Mouse (Mus musculus) liver, embryonic 16.5 days (tissue): ENCODE results near the gene Commd1. TPM values are rescaled to one million over a fixed set of nuclear protein-coding genes. Genes with fewer than 3 reads are reported as not detected.

Source experiments
- ATAC-seq: fragments of 200-750 bp; cut with Nextera tagmentation; 2 replicates; pipeline ENCODE4 v1.8.0; 2017; ENCODE audit warnings: low read depth, mild to moderate bottlenecking, moderate number of reproducible peaks, moderate library complexity
- H3K27ac ChIP-seq: fragments of 300-500 bp; sonication (generic); 2 replicates; pipeline ENCODE4 v1.5.1; 2014; ENCODE audit warnings: mild to moderate bottlenecking, low read length
- H3K27me3 ChIP-seq: fragments of 300-500 bp; sonication (generic); 2 replicates; pipeline ENCODE4 v1.6.1; 2014; ENCODE audit warnings: low read depth, low read length, mixed read lengths; ENCODE audit not compliant: control insufficient read depth, insufficient read depth
- H3K36me3 ChIP-seq: fragments of 300-500 bp; sonication (generic); 2 replicates; pipeline ENCODE4 v1.6.1; 2014; ENCODE audit warnings: mild to moderate bottlenecking; ENCODE audit not compliant: control insufficient read depth, insufficient read depth
- H3K4me1 ChIP-seq: fragments of 300-500 bp; sonication (generic); 2 replicates; pipeline ENCODE4 v1.6.1; 2014; ENCODE audit warnings: low read depth, low read length, mixed read lengths; ENCODE audit not compliant: control insufficient read depth
- H3K4me2 ChIP-seq: fragments of 300-500 bp; sonication (generic); 2 replicates; pipeline ENCODE4 v1.6.1; 2014; ENCODE audit warnings: low read depth, low read length, mixed read lengths
- H3K4me3 ChIP-seq: fragments of 300-500 bp; sonication (generic); 2 replicates; pipeline ENCODE4 v1.5.1; 2014; ENCODE audit warnings: low read depth, mild to moderate bottlenecking, low read length
- H3K9ac ChIP-seq: fragments of 300-500 bp; sonication (generic); 2 replicates; pipeline ENCODE4 v1.6.1; 2014; ENCODE audit warnings: low read depth, low read length
- H3K9me3 ChIP-seq: fragments of 300-500 bp; sonication (generic); replicated peaks from 2 replicates; pipeline ENCODE4 v1.6.1; 2016; ENCODE audit warnings: low read length; ENCODE audit not compliant: control insufficient read depth
- WGBS: fragments of 180-500 bp; shearing (Covaris S2); extraction: QIAGEN DNeasy Blood & Tissue Kit; methylation state at CpG from one replicate; pipeline ENCODE4 v1.1.7; 2014; ENCODE audit not compliant: insufficient replicate concordance; 5-methylcytosine and 5-hydroxymethylcytosine counted together
- polyA plus RNA-seq: library from polyadenylated mRNA; unstranded; fragments of >200 nt; fragmentation: Nextera tagmentation; extraction: Ambion mirVana; gene quantifications from 2 replicates; pipeline ENCODE4 v1.2.1, GENCODE M21; 2015

The Commd1 gene
- polyA plus RNA-seq, 1 experiment from 2014 or later = 165 TPM

- no peak for ATAC-seq
- H3K4me3 ChIP-seq = no peak overlapping the region
- no peaks in the 10 kb centered on the region for H3K9me3 ChIP-seq
- no peaks in the 10 kb centered on the region for H3K27me3 ChIP-seq
- no peak overlapping the region for H3K9ac ChIP-seq
- H3K36me3 ChIP-seq = peaks cover 34% of the 10 kb centered on the region
- 89% methylated on average over 2 of the region's 2 CpGs for WGBS
- H3K27ac ChIP-seq = no peak overlapping the region
- peaks cover 23% of the 10 kb centered on the region for H3K4me1 ChIP-seq
- H3K4me2 ChIP-seq = no peak overlapping the region
Observed at GRCm38 (mm10) chr11:22994271-22994670, 12.1 kb upstream of the Commd1 start.

- H3K9ac ChIP-seq = peak overlapping the region; percentile 85
- H3K27me3 ChIP-seq = no peaks in the 10 kb centered on the region
- peak overlapping the region; percentile 8; the same call in 1 of the 2 replicates for H3K27ac ChIP-seq
- H3K4me2 ChIP-seq = peak overlapping the region; percentile 84
- no peak for ATAC-seq
- H3K36me3 ChIP-seq = peaks cover 20% of the 10 kb centered on the region
- peaks cover 11% of the 10 kb centered on the region for H3K4me1 ChIP-seq
- peak overlapping the region; percentile 95 for H3K4me3 ChIP-seq
- 6% methylated on average over 14 of the region's 14 CpGs for WGBS
- no peaks in the 10 kb centered on the region for H3K9me3 ChIP-seq
Observed at GRCm38 (mm10) chr11:22991218-22991835, 9.1 kb upstream of the Commd1 start.

DNA sequence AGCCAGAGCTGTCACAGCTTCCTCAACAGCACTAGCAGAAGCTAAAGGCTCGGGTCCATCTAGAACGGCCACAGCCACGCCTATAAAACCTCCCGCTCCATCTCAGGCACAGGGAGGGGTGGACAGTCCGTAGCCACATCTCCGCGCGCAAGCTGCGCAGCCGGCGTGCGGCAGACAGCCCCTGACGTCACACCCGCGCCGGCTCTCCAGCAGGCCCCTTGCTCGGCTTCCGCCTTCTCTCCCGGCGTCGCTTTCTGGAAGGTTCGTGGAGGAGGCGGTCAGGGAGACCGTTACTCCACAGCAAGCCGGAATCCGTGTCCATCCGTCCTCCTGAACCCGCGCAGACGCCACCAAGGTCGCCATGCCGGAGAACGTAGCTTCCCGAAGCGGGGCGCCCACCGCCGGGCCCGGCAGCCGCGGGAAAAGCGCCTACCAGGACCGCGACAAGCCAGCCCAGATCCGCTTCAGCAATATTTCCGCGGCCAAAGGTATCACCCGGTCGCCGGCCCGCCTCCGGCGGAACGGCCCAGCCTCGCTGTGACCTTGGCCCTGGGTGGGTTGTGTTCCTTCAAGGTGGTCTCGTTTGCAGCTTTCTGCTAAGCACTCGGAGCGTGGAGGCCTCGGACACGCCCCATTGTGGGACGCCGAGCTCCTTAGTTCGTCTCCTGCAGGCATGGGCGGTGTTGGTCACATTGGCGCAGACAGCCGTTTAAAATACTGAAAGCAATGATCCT lies 8.4 kb upstream of the Commd1 start, which contains the start of gene Cct4:
Cct4 (plus strand) TSS at position 127 of the 734 bp plus-strand sequence.
- H3K27me3 ChIP-seq = no peaks in the 10 kb centered on the region
- under 1% methylated on average over 66 of the region's 66 CpGs for WGBS

GRCm38 (mm10) chr11:22989786-22990185 lies 7.6 kb upstream of the Commd1 start:
- H3K4me2 ChIP-seq = peak overlapping the region; percentile 84
- 46% methylated on average over 1 of the region's 1 CpGs for WGBS
- H3K9me3 ChIP-seq = no peaks in the 10 kb centered on the region
- H3K36me3 ChIP-seq = peaks cover 11% of the 10 kb centered on the region
- H3K4me3 ChIP-seq = peak overlapping the region; percentile 95
- H3K27me3 ChIP-seq = no peaks in the 10 kb centered on the region
- peaks cover 11% of the 10 kb centered on the region for H3K4me1 ChIP-seq
- H3K9ac ChIP-seq = peak overlapping the region; percentile 85
- peak overlapping the region; percentile 91 for H3K27ac ChIP-seq
- ATAC-seq = no peak

More for the DNA sequence above, 8.4 kb upstream of the Commd1 start, which contains the start of gene Cct4:
- Histone ChIP-seq H3K4me1 (peaks cover 11% of the 10 kb centered on the region), H3K27ac (peak within 1 kb of the TSS; percentile 91), H3K9ac (peak within 1 kb of the TSS; percentile 85), H3K36me3 (peaks cover 17% of the 10 kb centered on the region), H3K9me3 (no peaks in the 10 kb centered on the region), H3K4me3 (peak within 1 kb of the TSS; percentile 95), H3K4me2 (peak within 1 kb of the TSS; percentile 84)
- ATAC-seq = peak; percentile 99

GRCm38 (mm10) chr11:22987357-22987756 lies 5.2 kb upstream of the Commd1 start:
- H3K27ac ChIP-seq = no peak overlapping the region
- ATAC-seq = no peak
- no peaks in the 10 kb centered on the region for H3K9me3 ChIP-seq

GRCm38 (mm10) chr11:22985510-22985909 lies 3.3 kb upstream of the Commd1 start:
- WGBS = 68% methylated on average over 3 of the region's 3 CpGs
- ATAC-seq = no peak
- H3K9me3 ChIP-seq = no peaks in the 10 kb centered on the region

More at GRCm38 (mm10) chr11:22987357-22987756, 5.2 kb upstream of the Commd1 start:
- Histone ChIP-seq H3K4me2 (no peak overlapping the region), H3K4me1 (peaks cover 11% of the 10 kb centered on the region), H3K27me3 (no peaks in the 10 kb centered on the region), H3K4me3 (no peak overlapping the region), H3K36me3 (no peaks in the 10 kb centered on the region), H3K9ac (no peak overlapping the region)
- WGBS = 40% methylated on average over 2 of the region's 2 CpGs

GRCm38 (mm10) chr11:22982846-22983245 lies 664 bp upstream of the Commd1 start:
- Histone ChIP-seq H3K27ac (no peak overlapping the region), H3K27me3 (no peaks in the 10 kb centered on the region), H3K9me3 (no peaks in the 10 kb centered on the region), H3K9ac (no peak overlapping the region), H3K36me3 (peaks cover 5% of the 10 kb centered on the region; the same call in 1 of the 2 replicates), H3K4me3 (no peak overlapping the region), H3K4me2 (peak overlapping the region; percentile 64; the same call in 1 of the 2 replicates), H3K4me1 (peaks cover 17% of the 10 kb centered on the region)
- ATAC-seq = no peak
- WGBS = 68% methylated on average over 6 of the region's 6 CpGs

More at GRCm38 (mm10) chr11:22985510-22985909, 3.3 kb upstream of the Commd1 start:
- no peaks in the 10 kb centered on the region for H3K36me3 ChIP-seq
- H3K4me2 ChIP-seq = no peak overlapping the region
- no peak overlapping the region for H3K27ac ChIP-seq
- peaks cover 13% of the 10 kb centered on the region for H3K4me1 ChIP-seq
- H3K4me3 ChIP-seq = no peak overlapping the region
- H3K27me3 ChIP-seq = no peaks in the 10 kb centered on the region
- no peak overlapping the region for H3K9ac ChIP-seq

- ATAC-seq = peak; percentile 25
- no peaks in the 10 kb centered on the region for H3K9me3 ChIP-seq
- H3K9ac ChIP-seq = peak overlapping the region; percentile 78
- peak overlapping the region; percentile 64 for H3K4me2 ChIP-seq
- H3K36me3 ChIP-seq = peaks cover 7% of the 10 kb centered on the region
- peak overlapping the region; percentile 76 for H3K4me3 ChIP-seq
- no peaks in the 10 kb centered on the region for H3K27me3 ChIP-seq
- 1% methylated on average over 12 of the region's 12 CpGs for WGBS
- H3K27ac ChIP-seq = peak overlapping the region; percentile 98
- peaks cover 17% of the 10 kb centered on the region for H3K4me1 ChIP-seq
Observed at GRCm38 (mm10) chr11:22981543-22981950, 635 bp downstream of the Commd1 start.

GRCm38 (mm10) chr11:22981041-22981440 lies 1.1 kb downstream of the Commd1 start:
- H3K9me3 ChIP-seq = no peaks in the 10 kb centered on the region
- H3K4me3 ChIP-seq = peak overlapping the region; percentile 76
- H3K4me2 ChIP-seq = peak overlapping the region; percentile 64
- peaks cover 7% of the 10 kb centered on the region for H3K36me3 ChIP-seq
- peaks cover 20% of the 10 kb centered on the region for H3K4me1 ChIP-seq
- no peak for ATAC-seq
- peak overlapping the region; percentile 78 for H3K9ac ChIP-seq
- H3K27ac ChIP-seq = peak overlapping the region; percentile 98
- no peaks in the 10 kb centered on the region for H3K27me3 ChIP-seq
- WGBS = 18% methylated on average over 4 of the region's 4 CpGs
